Mouse (Mus musculus) kidney, embryonic 16.5 days (tissue): Measurements from ENCODE around the gene Sohlh1. TPM values are rescaled to one million over a fixed set of nuclear protein-coding genes. Genes with fewer than 3 reads are reported as not detected.

Source experiments
- ATAC-seq: fragments of 200-750 bp; cut with Nextera tagmentation; 2 replicates; pipeline ENCODE4 v1.8.0; 2017; ENCODE audit warnings: moderate TSS enrichment; ENCODE audit not compliant: low FRiP score, low TSS enrichment
- H3K27ac ChIP-seq: fragments of 300-500 bp; sonication (generic); 2 replicates; pipeline ENCODE4 v1.5.1; 2014; ENCODE audit warnings: low read length
- H3K27me3 ChIP-seq: fragments of 300-500 bp; sonication (generic); 2 replicates; pipeline ENCODE4 v1.6.1; 2014; ENCODE audit warnings: low read length, control low read depth, mixed read lengths; ENCODE audit not compliant: insufficient read depth
- H3K36me3 ChIP-seq: fragments of 300-500 bp; sonication (generic); 2 replicates; pipeline ENCODE4 v1.6.1; 2014; ENCODE audit warnings: low read length, control low read depth, mixed read lengths; ENCODE audit not compliant: insufficient read depth
- H3K4me1 ChIP-seq: fragments of 300-500 bp; sonication (generic); 2 replicates; pipeline ENCODE4 v1.6.1; 2014; ENCODE audit warnings: low read length, control low read depth, mixed read lengths; ENCODE audit not compliant: insufficient read depth
- H3K4me2 ChIP-seq: fragments of 300-500 bp; sonication (generic); replicated peaks from 2 replicates; pipeline ENCODE4 v1.6.1; 2014; ENCODE audit warnings: low read depth, low read length
- H3K4me3 ChIP-seq: fragments of 300-500 bp; sonication (generic); 2 replicates; pipeline ENCODE4 v1.5.1; 2014; ENCODE audit warnings: mild to moderate bottlenecking, low read length
- H3K9ac ChIP-seq: fragments of 300-500 bp; sonication (generic); replicated peaks from 2 replicates; pipeline ENCODE4 v1.6.1; 2014; ENCODE audit warnings: low read length
- H3K9me3 ChIP-seq: fragments of 300-500 bp; sonication (generic); 2 replicates; pipeline ENCODE4 v1.6.1; 2016; ENCODE audit warnings: low read length, control low read depth
- WGBS: fragments of 180-500 bp; shearing (Covaris S2); extraction: QIAGEN DNeasy Blood & Tissue Kit; methylation state at CpG from one replicate; pipeline ENCODE4 v1.1.7; 2014; 5-methylcytosine and 5-hydroxymethylcytosine counted together
- polyA plus RNA-seq: library from polyadenylated mRNA; unstranded; fragments of >200 nt; fragmentation: Nextera tagmentation; extraction: Ambion mirVana; gene quantifications from 2 replicates; pipeline ENCODE4 v1.2.1, GENCODE M21; 2015

Gene Sohlh1
- polyA plus RNA-seq, 1 experiment from 2014 or later = 0.24 TPM

DNA sequence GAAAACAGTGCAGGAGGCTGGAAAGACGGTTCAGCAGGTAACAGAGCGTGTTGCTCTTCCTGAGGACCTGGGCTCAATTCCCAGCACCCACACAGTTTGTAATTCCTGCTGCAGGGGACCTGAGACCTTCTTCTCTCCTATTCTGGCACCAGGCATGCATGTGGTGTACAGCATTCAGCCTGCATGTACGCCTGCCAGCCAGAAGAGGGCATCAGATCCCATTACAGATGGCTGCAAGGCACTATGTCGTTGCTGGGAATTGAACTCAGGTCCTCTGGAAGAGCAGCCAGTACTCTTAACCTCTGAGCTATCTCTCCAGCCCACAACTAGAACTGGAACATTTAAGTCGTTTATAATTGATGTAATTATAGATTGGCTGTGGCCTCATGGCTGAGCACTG, 33.7 kb downstream of the Sohlh1 start:
- no peaks in the 10 kb centered on the region for H3K4me1 ChIP-seq
- no peaks in the 10 kb centered on the region for H3K9me3 ChIP-seq
- no peak overlapping the region for H3K4me3 ChIP-seq
- H3K27ac ChIP-seq = no peak overlapping the region
- 77% methylated on average over 5 of the region's 5 CpGs for WGBS
- H3K9ac ChIP-seq = no peak overlapping the region
- no peak overlapping the region for H3K4me2 ChIP-seq
- ATAC-seq = no peak
- no peaks in the 10 kb centered on the region for H3K27me3 ChIP-seq
- H3K36me3 ChIP-seq = no peaks in the 10 kb centered on the region

DNA sequence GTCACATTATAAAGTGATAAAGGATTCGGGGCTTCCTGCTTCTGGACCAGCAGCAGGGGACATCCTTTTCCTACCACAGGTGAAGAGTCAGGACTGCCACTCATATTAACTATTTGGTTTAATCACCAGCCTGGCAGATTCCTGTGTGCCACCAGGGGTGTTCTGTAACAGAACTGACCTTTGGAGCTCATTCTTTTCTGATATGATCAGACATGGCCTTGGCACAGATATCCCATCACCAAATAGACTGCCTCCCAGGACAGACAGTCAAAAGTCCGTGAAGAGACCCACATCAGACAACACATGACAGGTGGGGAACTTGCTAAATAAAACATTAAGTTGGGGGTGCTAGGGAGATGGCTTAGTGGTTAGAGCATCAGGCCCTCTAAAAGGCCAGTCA, 35.3 kb downstream of the Sohlh1 start:
- H3K4me1 ChIP-seq = no peaks in the 10 kb centered on the region
- no peaks in the 10 kb centered on the region for H3K9me3 ChIP-seq
- no peak for ATAC-seq
- no peaks in the 10 kb centered on the region for H3K36me3 ChIP-seq
- H3K9ac ChIP-seq = no peak overlapping the region
- H3K4me3 ChIP-seq = no peak overlapping the region
- no peak overlapping the region for H3K27ac ChIP-seq
- H3K27me3 ChIP-seq = no peaks in the 10 kb centered on the region
- WGBS = 70% methylated on average over 2 of the region's 2 CpGs
- no peak overlapping the region for H3K4me2 ChIP-seq

DNA sequence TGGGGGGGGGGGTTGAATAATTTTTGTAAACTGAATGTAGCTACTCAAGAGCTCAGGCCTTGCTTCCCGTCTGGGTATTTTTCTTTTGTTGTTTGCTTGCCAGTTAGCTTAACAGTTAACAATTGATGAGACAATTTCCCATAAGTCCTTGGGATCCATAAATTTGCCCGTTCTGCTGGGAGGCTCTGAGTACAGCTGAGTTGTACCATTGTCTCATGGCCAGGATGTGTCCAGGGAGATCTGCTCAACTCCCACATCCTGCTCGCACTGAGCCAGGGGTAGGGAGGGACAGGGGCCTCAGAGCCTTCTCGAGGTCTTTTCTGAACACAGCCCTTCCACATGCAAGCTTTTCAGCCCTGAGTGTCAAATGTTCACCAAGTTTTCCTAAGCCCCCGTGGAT, 49.0 kb downstream of the Sohlh1 start:
- peaks cover 4% of the 10 kb centered on the region; the same call in 1 of the 2 replicates for H3K4me1 ChIP-seq
- ATAC-seq = no peak
- 29% methylated on average over 5 of the region's 5 CpGs for WGBS
- no peak overlapping the region for H3K4me3 ChIP-seq
- no peaks in the 10 kb centered on the region for H3K9me3 ChIP-seq
- no peak overlapping the region for H3K27ac ChIP-seq
- no peaks in the 10 kb centered on the region for H3K27me3 ChIP-seq
- no peak overlapping the region for H3K4me2 ChIP-seq
- H3K36me3 ChIP-seq = no peaks in the 10 kb centered on the region
- H3K9ac ChIP-seq = no peak overlapping the region

DNA sequence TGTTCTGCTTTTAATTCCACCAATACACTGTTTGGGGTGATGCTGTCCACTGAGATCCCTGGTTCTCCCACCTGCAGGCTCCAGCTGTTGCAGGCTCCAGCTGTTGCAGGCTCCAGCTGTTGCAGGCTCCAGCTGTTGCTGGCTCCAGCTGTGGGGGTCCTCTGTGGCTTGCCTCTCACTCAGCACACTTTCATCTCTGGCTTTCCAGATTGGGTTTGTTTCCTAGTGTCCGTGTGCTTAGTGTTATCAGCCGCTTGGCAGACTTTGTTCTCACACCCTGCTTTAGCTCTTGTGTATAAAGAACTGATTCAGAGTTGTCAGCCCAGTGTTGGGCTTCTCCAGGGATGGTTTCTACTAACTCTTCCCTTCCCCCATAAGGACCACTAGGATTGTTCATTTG, 49.4 kb downstream of the Sohlh1 start:
- no peak overlapping the region for H3K4me3 ChIP-seq
- no peaks in the 10 kb centered on the region for H3K9me3 ChIP-seq
- H3K27ac ChIP-seq = no peak overlapping the region
- WGBS = 36% methylated on average over 2 of the region's 2 CpGs
- no peaks in the 10 kb centered on the region for H3K36me3 ChIP-seq
- H3K9ac ChIP-seq = no peak overlapping the region
- no peak overlapping the region for H3K4me2 ChIP-seq
- no peaks in the 10 kb centered on the region for H3K27me3 ChIP-seq
- H3K4me1 ChIP-seq = peaks cover 4% of the 10 kb centered on the region; the same call in 1 of the 2 replicates
- ATAC-seq = no peak

Other genes starting within 250 kb of the Sohlh1 start
- 69.8 and 73.9 TPM in 2 replicates for gene Rabl6, start 238.7 kb downstream of the Sohlh1 start, polyA plus RNA-seq
- gene Ccdc183, start 229.6 kb downstream of the Sohlh1 start, polyA plus RNA-seq = 0.27 and 0.33 TPM in 2 replicates
- 36.1 and 37.6 TPM in 2 replicates for gene Tmem141, start 225.2 kb downstream of the Sohlh1 start, polyA plus RNA-seq
- 2.6 and 3.2 TPM in 2 replicates for gene Fcna, start 219.2 kb downstream of the Sohlh1 start, polyA plus RNA-seq
- gene Lcn8, start 194.1 kb downstream of the Sohlh1 start, polyA plus RNA-seq = not detected in 2 replicates
- gene Lcn5, start 189.3 kb downstream of the Sohlh1 start, polyA plus RNA-seq = not detected in 2 replicates
- gene Lcn6, start 170.5 kb downstream of the Sohlh1 start, polyA plus RNA-seq = not detected in 2 replicates
- gene Lcn10, start 164.5 kb downstream of the Sohlh1 start, polyA plus RNA-seq = not detected in 2 replicates
- gene Obp2a, start 147.2 kb downstream of the Sohlh1 start, polyA plus RNA-seq = 0.24 TPM in 1 of 2 replicates, not detected in the other
- gene Bmyc, start 140.5 kb downstream of the Sohlh1 start, polyA plus RNA-seq = 89.0 and 91.6 TPM in 2 replicates
- not detected in 2 replicates for gene Obp2b, start 110.2 kb downstream of the Sohlh1 start, polyA plus RNA-seq
- not detected in 2 replicates for gene Lcn3, start 81.7 kb downstream of the Sohlh1 start, polyA plus RNA-seq
- gene Lcn11, start 70.2 kb downstream of the Sohlh1 start, polyA plus RNA-seq = not detected in 2 replicates
- gene Gm13539, start 65.0 kb downstream of the Sohlh1 start, polyA plus RNA-seq = not detected in 2 replicates
- not detected in 2 replicates for gene Glt6d1, start 31.4 kb downstream of the Sohlh1 start, polyA plus RNA-seq
- not detected in 2 replicates for gene Lcn9, start 24.1 kb downstream of the Sohlh1 start, polyA plus RNA-seq
- 0.74 and 0.91 TPM in 2 replicates for gene Kcnt1, start 16.5 kb upstream of the Sohlh1 start, polyA plus RNA-seq
- 9.2 and 10.2 TPM in 2 replicates for gene Camsap1, start 136.0 kb upstream of the Sohlh1 start, polyA plus RNA-seq
- gene Ubac1, start 174.5 kb upstream of the Sohlh1 start, polyA plus RNA-seq = 83.6 and 88.5 TPM in 2 replicates